Mouse (Mus musculus) stomach, embryonic 14.5 days (tissue): ENCODE data around the gene Gm13287. TPM values are rescaled to one million over a fixed set of nuclear protein-coding genes. Genes with fewer than 3 reads are reported as not detected.
"Not testable (repeated sequence)": the region's sequence is repeated elsewhere in the genome, so short reads cannot be mapped to it uniquely, and the experiment has no call there.

ENCODE experiments used
- ATAC-seq: fragments of 200-750 bp; cut with Nextera tagmentation; 2 replicates; pipeline ENCODE4 v1.8.0; 2017; ENCODE audit warnings: low read depth, moderate TSS enrichment; ENCODE audit not compliant: insufficient number of reproducible peaks, insufficient read depth, low FRiP score
- H3K27ac ChIP-seq: fragments of 300-500 bp; sonication (generic); 2 replicates; pipeline ENCODE4 v1.5.1; 2014; ENCODE audit warnings: mild to moderate bottlenecking, low read length, moderate library complexity, mixed read lengths
- H3K27me3 ChIP-seq: fragments of 300-500 bp; sonication (generic); 2 replicates; pipeline ENCODE4 v1.6.1; 2014; ENCODE audit warnings: low read length, control low read depth, mixed read lengths; ENCODE audit not compliant: control insufficient read depth, insufficient read depth
- H3K36me3 ChIP-seq: fragments of 300-500 bp; sonication (generic); 2 replicates; pipeline ENCODE4 v1.6.1; 2014; ENCODE audit warnings: mild to moderate bottlenecking, control low read depth, low read length, moderate library complexity, mixed read lengths; ENCODE audit not compliant: control insufficient read depth, insufficient read depth
- H3K4me1 ChIP-seq: fragments of 300-500 bp; sonication (generic); 2 replicates; pipeline ENCODE4 v1.6.1; 2014; ENCODE audit warnings: low read length, control low read depth, mixed read lengths; ENCODE audit not compliant: control insufficient read depth, insufficient read depth
- H3K4me2 ChIP-seq: fragments of 300-500 bp; sonication (generic); replicated peaks from 2 replicates; pipeline ENCODE4 v1.6.1; 2014; ENCODE audit warnings: low read depth, low read length, control low read depth
- H3K4me3 ChIP-seq: fragments of 300-500 bp; sonication (generic); 2 replicates; pipeline ENCODE4 v1.5.1; 2014; ENCODE audit warnings: low read depth, low read length, control low read depth
- H3K9ac ChIP-seq: fragments of 300-500 bp; sonication (generic); replicated peaks from 2 replicates; pipeline ENCODE4 v1.6.1; 2014; ENCODE audit warnings: low read depth, mild to moderate bottlenecking, control low read depth, low read length, moderate library complexity, mixed read lengths
- H3K9me3 ChIP-seq: fragments of 300-500 bp; sonication (generic); 2 replicates; pipeline ENCODE4 v1.6.1; 2016; ENCODE audit warnings: low read depth, low read length, control low read depth; ENCODE audit not compliant: control insufficient read depth
- WGBS: fragments of 180-500 bp; shearing (Covaris S2); extraction: QIAGEN DNeasy Blood & Tissue Kit; methylation state at CpG from one replicate; pipeline ENCODE4 v1.1.7; 2014; 5-methylcytosine and 5-hydroxymethylcytosine counted together
- polyA plus RNA-seq: library from polyadenylated mRNA; unstranded; fragments of >200 nt; fragmentation: Nextera tagmentation; extraction: Ambion mirVana; gene quantifications from 2 replicates; pipeline ENCODE4 v1.2.1, GENCODE M21; 2014

The Gm13287 gene
- polyA plus RNA-seq = not detected in 2 replicates

GRCm38 (mm10) chr4:88802954-88803353 is at the start of gene Gm13287:
Gm13287 (plus strand) TSS chr4:88803254.
- H3K9ac ChIP-seq, H3K4me3 ChIP-seq, H3K4me1 ChIP-seq, H3K36me3 ChIP-seq, H3K27ac ChIP-seq, ATAC-seq, H3K27me3 ChIP-seq, H3K4me2 ChIP-seq, H3K9me3 ChIP-seq: not testable (repeated sequence)
- no CpG with 5 or more reads among the region's 29 CpGs for WGBS

- H3K9ac ChIP-seq, H3K4me2 ChIP-seq, H3K4me1 ChIP-seq, H3K4me3 ChIP-seq, H3K36me3 ChIP-seq, H3K9me3 ChIP-seq, H3K27ac ChIP-seq, ATAC-seq, H3K27me3 ChIP-seq: not testable (repeated sequence)
- WGBS = 67% methylated on average over 15 of the region's 15 CpGs
Measured at GRCm38 (mm10) chr4:88754818-88755340, 48.2 kb upstream of the Gm13287 start, which contains the start of gene Gm13271. Gm13271 (plus strand) TSS chr4:88754868.

- not testable (repeated sequence) for H3K9me3 ChIP-seq, H3K4me1 ChIP-seq, ATAC-seq, H3K27me3 ChIP-seq, H3K36me3 ChIP-seq
- Histone ChIP-seq H3K9ac (peak overlapping the region; percentile 52), H3K4me2 (peak overlapping the region; percentile 61), H3K4me3 (peak overlapping the region; percentile 42), H3K27ac (peak overlapping the region; percentile 93)
- WGBS = 11% methylated on average over 28 of the region's 31 CpGs
Measured at GRCm38 (mm10) chr4:88756581-88757513, 46.2 kb upstream of the Gm13287 start.

- ATAC-seq = peak; percentile 99
- H3K27me3 ChIP-seq, H3K9ac ChIP-seq, H3K36me3 ChIP-seq, H3K9me3 ChIP-seq, H3K4me1 ChIP-seq: not testable (repeated sequence)
- Histone ChIP-seq H3K4me3 (peak overlapping the region; percentile 42), H3K4me2 (peak overlapping the region; percentile 61), H3K27ac (peak overlapping the region; percentile 93)
- 0% methylated on average over 11 of the region's 21 CpGs for WGBS
Measured at GRCm38 (mm10) chr4:88757628-88758031, 45.4 kb upstream of the Gm13287 start.

- 85% methylated on average over 9 of the region's 9 CpGs for WGBS
- not testable (repeated sequence) for H3K27me3 ChIP-seq, H3K36me3 ChIP-seq, H3K4me3 ChIP-seq, H3K4me1 ChIP-seq, H3K9ac ChIP-seq, ATAC-seq, H3K27ac ChIP-seq, H3K4me2 ChIP-seq, H3K9me3 ChIP-seq
Measured at GRCm38 (mm10) chr4:88758751-88759150, 44.3 kb upstream of the Gm13287 start.

- peak within 1 kb of the TSS; percentile 16; the same call in 1 of the 2 replicates for H3K4me3 ChIP-seq
- 24% methylated on average over 8 of the region's 14 CpGs for WGBS
- not testable (repeated sequence) for H3K9me3 ChIP-seq, ATAC-seq, H3K27ac ChIP-seq, H3K36me3 ChIP-seq, H3K27me3 ChIP-seq, H3K9ac ChIP-seq, H3K4me1 ChIP-seq
- H3K4me2 ChIP-seq = peak within 1 kb of the TSS; percentile 30
Measured at GRCm38 (mm10) chr4:88759610-88760268, 43.3 kb upstream of the Gm13287 start, which contains the start of gene Gm13283. Gm13283 (plus strand) TSS chr4:88760119.

- not testable (repeated sequence) for H3K9ac ChIP-seq, H3K9me3 ChIP-seq, H3K27me3 ChIP-seq, H3K36me3 ChIP-seq, ATAC-seq, H3K27ac ChIP-seq, H3K4me1 ChIP-seq
- Histone ChIP-seq H3K4me3 (peak overlapping the region; percentile 16; the same call in 1 of the 2 replicates), H3K4me2 (peak overlapping the region; percentile 30)
- WGBS = 0% methylated on average over 21 of the region's 28 CpGs
Measured at GRCm38 (mm10) chr4:88760431-88760830, 42.6 kb upstream of the Gm13287 start.

- H3K9ac ChIP-seq, ATAC-seq, H3K4me2 ChIP-seq, H3K27ac ChIP-seq, H3K4me1 ChIP-seq, H3K4me3 ChIP-seq, H3K36me3 ChIP-seq, H3K27me3 ChIP-seq, H3K9me3 ChIP-seq: not testable (repeated sequence)
- 65% methylated on average over 6 of the region's 8 CpGs for whole genome bisulfite sequencing
Measured at GRCm38 (mm10) chr4:88761776-88762175, 41.3 kb upstream of the Gm13287 start.
